ENCODE assay signal across 14 mouse cellular contexts in the genomic region with DNA sequence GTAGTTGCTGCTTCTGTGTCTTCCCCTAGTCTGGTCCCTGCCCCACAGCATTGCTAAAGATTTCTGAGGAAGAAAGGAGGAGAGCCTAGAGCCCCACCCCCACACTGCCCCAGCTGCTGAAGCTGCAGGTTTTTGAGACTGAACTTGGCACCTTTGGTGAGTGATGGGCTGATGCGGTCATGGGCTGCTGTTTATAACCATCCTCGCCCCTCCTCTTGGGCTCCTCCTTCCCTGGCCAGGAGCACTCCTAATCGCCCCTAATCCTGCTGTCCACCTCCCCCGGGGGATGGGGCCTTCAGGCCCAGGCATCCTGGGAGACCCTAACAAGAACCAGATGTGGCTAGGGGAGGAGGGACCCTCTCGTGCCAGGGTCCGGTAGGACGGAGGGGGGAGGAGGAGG. TPM values are rescaled to one million over a fixed set of nuclear protein-coding genes. Genes with fewer than 3 reads are reported as not detected.
DNase-seq lines count a peak whose midpoint lies in the region; ATAC-seq and TF ChIP-seq lines count a peak whose summit lies in the region.
"Had no signal": no experiment of that assay in that cellular context is flagged by ENCODE, and none has a peak within 500 bp of the region (broad histone marks: within the 10 kb centered on the region; RNA-seq: fewer than 3 reads in every experiment).

No protein-coding gene starts in this region.

- H3K27ac ChIP-seq in intestine, embryonic 15.5 days, result no peak overlapping the region
- no peak overlapping the region for H3K27ac ChIP-seq in intestine, postnatal 0 days (ENCODE audit: low read depth, low read length)
- H3K27ac ChIP-seq in ES-Bruce4 (ENCODE audit: insufficient read depth, low read length), result peak overlapping the region; percentile 60; the same call in 1 of the 2 replicates
- H3K27ac ChIP-seq: neural tube, embryonic 12.5 days had no signal

- 20% methylated on average over 7 of the region's 7 CpGs for WGBS in intestine, embryonic 15.5 days
- 41% methylated on average over 7 of the region's 7 CpGs for WGBS in intestine, postnatal 0 days

- no peak for TF ChIP-seq CTCF in intestine, postnatal 0 days (IDR thresholded peaks at IDR 0.05; ENCODE audit: low read depth)
- TF ChIP-seq CTCF in ES-Bruce4 (IDR thresholded peaks at IDR 0.05; ENCODE audit: low read depth, low read length), result no peak

- no peaks in the 10 kb centered on the region for H3K9me3 ChIP-seq in intestine, embryonic 15.5 days
- H3K9me3 ChIP-seq in intestine, postnatal 0 days (ENCODE audit: control insufficient read depth), result no peaks in the 10 kb centered on the region
- no peaks in the 10 kb centered on the region for H3K9me3 ChIP-seq in ES-Bruce4 (replicated peaks; ENCODE audit: control insufficient read depth, insufficient read depth, low read length, poor library complexity, severe bottlenecking)
- H3K9me3 ChIP-seq: neural tube, embryonic 12.5 days had no signal

- no peak for TF ChIP-seq POLR2A in ES-Bruce4 (IDR thresholded peaks at IDR 0.05; ENCODE audit: insufficient read depth, low read length)

- H3K9ac ChIP-seq in intestine, embryonic 15.5 days, result no peak overlapping the region
- no peak overlapping the region for H3K9ac ChIP-seq in intestine, postnatal 0 days (ENCODE audit: low read depth, low read length)
- H3K9ac ChIP-seq in ES-Bruce4 (ENCODE audit: low read depth, poor library complexity, severe bottlenecking), result peak overlapping the region; percentile 9; the same call in 1 of the 2 replicates
- H3K9ac ChIP-seq: neural tube, embryonic 12.5 days had no signal

- no peak overlapping the region for H3K4me3 ChIP-seq in intestine, embryonic 15.5 days (replicated peaks)
- no peak overlapping the region for H3K4me3 ChIP-seq in intestine, postnatal 0 days (ENCODE audit: low read depth, low read length)
- H3K4me3 ChIP-seq in ES-Bruce4 (ENCODE audit: low read depth, low read length), result 0 out of 2 replicates have a peak overlapping the region, but pooled peaks have one; percentile 11
- H3K4me3 ChIP-seq: neural tube, embryonic 12.5 days had no signal

- H3K4me2 ChIP-seq in intestine, embryonic 15.5 days (replicated peaks), result no peak overlapping the region
- no peak overlapping the region for H3K4me2 ChIP-seq in intestine, postnatal 0 days (replicated peaks; ENCODE audit: low read depth)
- H3K4me2 ChIP-seq: neural tube, embryonic 12.5 days had no signal

- no peaks in the 10 kb centered on the region for H3K27me3 ChIP-seq in intestine, embryonic 15.5 days (replicated peaks)
- no peaks in the 10 kb centered on the region for H3K27me3 ChIP-seq in intestine, postnatal 0 days (replicated peaks; ENCODE audit: control insufficient read depth, insufficient read depth, low read length)
- no peaks in the 10 kb centered on the region for H3K27me3 ChIP-seq in ES-Bruce4 (ENCODE audit: control insufficient read depth, insufficient read depth, low read length, poor library complexity, severe bottlenecking)
- H3K27me3 ChIP-seq: neural tube, embryonic 12.5 days had no signal

- H3K4me1 ChIP-seq in intestine, embryonic 15.5 days (replicated peaks), result peaks cover 41% of the 10 kb centered on the region
- peaks cover 3% of the 10 kb centered on the region; the same call in 1 of the 2 replicates for H3K4me1 ChIP-seq in intestine, postnatal 0 days (replicated peaks; ENCODE audit: control insufficient read depth, insufficient read depth, low read length)
- H3K4me1 ChIP-seq in ES-Bruce4 (ENCODE audit: control insufficient read depth, insufficient read depth, low read length), result peaks cover 33% of the 10 kb centered on the region

- ATAC-seq in intestine, embryonic 15.5 days, result peak; percentile 3; the same call in 1 of the 2 replicates
- no peak for ATAC-seq in intestine, postnatal 0 days
- ATAC-seq in erythroid progenitor cell, adult 5-6 weeks (replicated peaks; ENCODE audit: low FRiP score, poor library complexity, severe bottlenecking), result no peak

- TF ChIP-seq EP300 in ES-Bruce4 (IDR thresholded peaks at IDR 0.05; ENCODE audit: insufficient read depth, low read depth, low read length), result no peak

- H3K36me3 ChIP-seq in intestine, embryonic 15.5 days, result peaks cover 4% of the 10 kb centered on the region; the same call in 1 of the 2 replicates
- peaks cover 14% of the 10 kb centered on the region; the same call in 1 of the 2 replicates for H3K36me3 ChIP-seq in intestine, postnatal 0 days (ENCODE audit: control insufficient read depth, insufficient read depth)
- H3K36me3 ChIP-seq in ES-Bruce4 (ENCODE audit: control insufficient read depth, insufficient read depth, low read length, poor library complexity, severe bottlenecking), result no peaks in the 10 kb centered on the region
- H3K36me3 ChIP-seq: neural tube, embryonic 12.5 days had no signal

- DNase-seq in embryo, embryonic 11 days, result peak; percentile 68
- DNase-seq in kidney, postnatal 10 days, result peak; percentile 51
- DNase-seq in urinary bladder, postnatal 25 days (ENCODE audit: low spot score), result no peak
- DNase-seq in thymus, postnatal 25 days, result no peak
- DNase-seq: adrenal gland, adult 2 months; cerebellum, adult 8-10 months; right cerebral cortex, postnatal 14 days had no signal

RNA-seq across cellular contexts. Expression of a gene that starts 9.5 kb away (rescaled TPM):
- polyA plus RNA-seq in intestine, embryonic 15.5 days (2015; fragmentation: Nextera tagmentation; extraction: Ambion mirVana), result 12.0 and 14.4 TPM in 2 replicates
- 4.1 and 4.5 TPM in 2 replicates for polyA plus RNA-seq in intestine, postnatal 0 days (2015; fragmentation: Nextera tagmentation; extraction: Ambion mirVana)
- 15.0 and 15.9 TPM in 2 replicates for polyA plus RNA-seq in ES-Bruce4 (2011; ENCODE audit: insufficient read depth, insufficient read length, low read depth, missing spikeins)
- total RNA-seq in erythroid progenitor cell, adult 5-6 weeks (2015; ENCODE audit: low replicate concordance), result not detected in 2 replicates
- not detected in 2 replicates for total RNA-seq in erythroid progenitor cell, adult 5-6 weeks (2017; ENCODE audit: low replicate concordance)
- total RNA-seq: granulocyte monocyte progenitor cell, adult 5-6 weeks; megakaryocyte progenitor cell, adult 5-6 weeks had no signal

RNA-seq across cellular contexts. Expression of a gene that starts 27.0 kb away (rescaled TPM):
- 92.2 and 97.4 TPM in 2 replicates for polyA plus RNA-seq in intestine, embryonic 15.5 days (2015; fragmentation: Nextera tagmentation; extraction: Ambion mirVana)
- polyA plus RNA-seq in intestine, postnatal 0 days (2015; fragmentation: Nextera tagmentation; extraction: Ambion mirVana), result 30.4 and 33.0 TPM in 2 replicates
- polyA plus RNA-seq in ES-Bruce4 (2011; ENCODE audit: insufficient read depth, insufficient read length, low read depth, missing spikeins), result 36.1 and 40.5 TPM in 2 replicates
- 84.0 and 108 TPM in 2 replicates for total RNA-seq in erythroid progenitor cell, adult 5-6 weeks (2015; ENCODE audit: low replicate concordance)
- 100 and 189 TPM in 2 replicates for total RNA-seq in erythroid progenitor cell, adult 5-6 weeks (2017; ENCODE audit: low replicate concordance)

RNA-seq across cellular contexts. Expression of a gene that starts 27.2 kb away (rescaled TPM):
- 470 and 520 TPM in 2 replicates for polyA plus RNA-seq in intestine, embryonic 15.5 days (2015; fragmentation: Nextera tagmentation; extraction: Ambion mirVana)
- polyA plus RNA-seq in intestine, postnatal 0 days (2015; fragmentation: Nextera tagmentation; extraction: Ambion mirVana), result 339 and 369 TPM in 2 replicates
- polyA plus RNA-seq in ES-Bruce4 (2011; ENCODE audit: insufficient read depth, insufficient read length, low read depth, missing spikeins), result 290 and 300 TPM in 2 replicates
- 117 and 140 TPM in 2 replicates for total RNA-seq in erythroid progenitor cell, adult 5-6 weeks (2015; ENCODE audit: low replicate concordance)
- total RNA-seq in erythroid progenitor cell, adult 5-6 weeks (2017; ENCODE audit: low replicate concordance), result 52.0 and 82.2 TPM in 2 replicates

RNA-seq across cellular contexts. Expression of a gene that starts 48.3 kb away (rescaled TPM):
- 145 and 146 TPM in 2 replicates for polyA plus RNA-seq in intestine, embryonic 15.5 days (2015; fragmentation: Nextera tagmentation; extraction: Ambion mirVana)
- 26.9 and 29.8 TPM in 2 replicates for polyA plus RNA-seq in intestine, postnatal 0 days (2015; fragmentation: Nextera tagmentation; extraction: Ambion mirVana)
- polyA plus RNA-seq in ES-Bruce4 (2011; ENCODE audit: insufficient read depth, insufficient read length, low read depth, missing spikeins), result 52.9 and 56.8 TPM in 2 replicates
- total RNA-seq in erythroid progenitor cell, adult 5-6 weeks (2015; ENCODE audit: low replicate concordance), result 68.1 and 70.8 TPM in 2 replicates
- total RNA-seq in erythroid progenitor cell, adult 5-6 weeks (2017; ENCODE audit: low replicate concordance), result 47.4 and 51.1 TPM in 2 replicates

Comparison
In these comparisons a context has a peak if more than half of its experiments do, and no peak if none do; other contexts are left out.
1. DNase-seq: peak in embryo, embryonic 11 days (single experiment) and kidney, postnatal 10 days (single experiment); none in urinary bladder, postnatal 25 days (single experiment) and thymus, postnatal 25 days (single experiment).